Mouse (Mus musculus) midbrain, embryonic 12.5 days (tissue): ENCODE data around the gene Angptl8. TPM values are rescaled to one million over a fixed set of nuclear protein-coding genes. Genes with fewer than 3 reads are reported as not detected.

Source experiments
- ATAC-seq: fragments of 200-750 bp; cut with Nextera tagmentation; 2 replicates; pipeline ENCODE4 v1.8.0; 2017; ENCODE audit warnings: low read depth, moderate TSS enrichment, moderate library complexity; ENCODE audit not compliant: low FRiP score
- H3K27ac ChIP-seq: fragments of 300-500 bp; sonication (generic); replicated peaks from 2 replicates; pipeline ENCODE4 v1.5.1; 2016; ENCODE audit warnings: mild to moderate bottlenecking
- H3K27me3 ChIP-seq: fragments of 300-500 bp; sonication (generic); 2 replicates; pipeline ENCODE4 v1.6.1; 2016; ENCODE audit warnings: mild to moderate bottlenecking
- H3K36me3 ChIP-seq: fragments of 300-500 bp; sonication (generic); 2 replicates; pipeline ENCODE4 v1.6.1; 2016
- H3K4me1 ChIP-seq: fragments of 300-500 bp; sonication (generic); 2 replicates; pipeline ENCODE4 v1.6.1; 2016
- H3K4me2 ChIP-seq: fragments of 300-500 bp; sonication (generic); replicated peaks from 2 replicates; pipeline ENCODE4 v1.6.1; 2016; ENCODE audit warnings: mild to moderate bottlenecking, moderate library complexity
- H3K4me3 ChIP-seq: fragments of 300-500 bp; sonication (generic); 2 replicates; pipeline ENCODE4 v1.5.1; 2016; ENCODE audit warnings: mild to moderate bottlenecking
- H3K9ac ChIP-seq: fragments of 300-500 bp; sonication (generic); replicated peaks from 2 replicates; pipeline ENCODE4 v1.6.1; 2016; ENCODE audit warnings: mild to moderate bottlenecking, moderate library complexity
- H3K9me3 ChIP-seq: fragments of 300-500 bp; sonication (generic); 2 replicates; pipeline ENCODE4 v1.6.1; 2016; ENCODE audit warnings: mild to moderate bottlenecking
- WGBS: fragments of 180-500 bp; shearing (Covaris S2); methylation state at CpG from one replicate; pipeline ENCODE4 v1.1.7; 2016; 5-methylcytosine and 5-hydroxymethylcytosine counted together
- polyA plus RNA-seq: library from polyadenylated mRNA; unstranded; fragments of >200 nt; fragmentation: Nextera tagmentation; extraction: Ambion mirVana; gene quantifications from 2 replicates; pipeline ENCODE4 v1.2.1, GENCODE M21; 2016

Angptl8 gene
- polyA plus RNA-seq, 1 experiment from 2014 or later: 0.28 TPM

GRCm38 (mm10) chr9:21840115-21840787 is 4.9 kb downstream of the Angptl8 start:
- H3K4me1 ChIP-seq: no peaks in the 10 kb centered on the region
- H3K4me2 ChIP-seq: no peak overlapping the region
- no peaks in the 10 kb centered on the region for H3K9me3 ChIP-seq
- no peak overlapping the region for H3K4me3 ChIP-seq
- WGBS: 60% methylated on average over 8 of the region's 8 CpGs
- H3K9ac ChIP-seq: no peak overlapping the region
- no peaks in the 10 kb centered on the region for H3K27me3 ChIP-seq
- H3K27ac ChIP-seq: no peak overlapping the region
- ATAC-seq: peak; percentile 65; the same call in 1 of the 2 replicates
- peaks cover 17% of the 10 kb centered on the region; the same call in 1 of the 2 replicates for H3K36me3 ChIP-seq

GRCm38 (mm10) chr9:21841340-21841739 is 6.0 kb downstream of the Angptl8 start:
- H3K27me3 ChIP-seq: no peaks in the 10 kb centered on the region
- H3K9me3 ChIP-seq: no peaks in the 10 kb centered on the region
- no peak for ATAC-seq
- H3K9ac ChIP-seq: no peak overlapping the region
- H3K4me2 ChIP-seq: no peak overlapping the region
- H3K36me3 ChIP-seq: peaks cover 13% of the 10 kb centered on the region; the same call in 1 of the 2 replicates
- 94% methylated on average over 6 of the region's 6 CpGs for WGBS
- no peaks in the 10 kb centered on the region for H3K4me1 ChIP-seq
- H3K27ac ChIP-seq: no peak overlapping the region
- H3K4me3 ChIP-seq: no peak overlapping the region

DNA sequence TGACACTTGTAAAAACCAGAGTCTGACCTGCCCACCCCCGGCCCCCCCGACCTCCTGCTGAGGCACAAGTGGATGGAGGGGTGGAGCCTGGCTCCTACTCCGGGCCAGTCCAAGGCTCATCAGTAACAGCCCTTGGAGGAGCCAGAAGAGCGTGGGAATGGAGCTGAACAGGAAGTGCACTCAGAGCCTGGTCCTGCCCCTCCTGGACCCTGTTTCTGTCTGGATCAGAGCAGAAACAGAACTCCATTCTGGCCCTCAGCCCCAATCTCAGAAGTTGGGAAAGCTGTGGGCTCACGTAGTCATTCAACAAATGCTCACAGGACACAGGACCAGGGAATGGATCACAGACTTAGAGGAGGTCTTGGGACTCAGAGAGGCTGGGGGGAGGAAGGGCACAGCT is 7.1 kb downstream of the Angptl8 start:
- no peak overlapping the region for H3K9ac ChIP-seq
- no peak for ATAC-seq
- WGBS: 61% methylated on average over 5 of the region's 5 CpGs
- no peak overlapping the region for H3K4me2 ChIP-seq
- no peaks in the 10 kb centered on the region for H3K9me3 ChIP-seq
- no peak overlapping the region for H3K4me3 ChIP-seq
- H3K4me1 ChIP-seq: peaks cover 7% of the 10 kb centered on the region
- H3K27me3 ChIP-seq: no peaks in the 10 kb centered on the region
- H3K27ac ChIP-seq: no peak overlapping the region
- peaks cover 13% of the 10 kb centered on the region; the same call in 1 of the 2 replicates for H3K36me3 ChIP-seq

- 87% methylated on average over 6 of the region's 6 CpGs for WGBS
Measured at GRCm38 (mm10) chr9:21843086-21843485, 7.8 kb downstream of the Angptl8 start.

DNA sequence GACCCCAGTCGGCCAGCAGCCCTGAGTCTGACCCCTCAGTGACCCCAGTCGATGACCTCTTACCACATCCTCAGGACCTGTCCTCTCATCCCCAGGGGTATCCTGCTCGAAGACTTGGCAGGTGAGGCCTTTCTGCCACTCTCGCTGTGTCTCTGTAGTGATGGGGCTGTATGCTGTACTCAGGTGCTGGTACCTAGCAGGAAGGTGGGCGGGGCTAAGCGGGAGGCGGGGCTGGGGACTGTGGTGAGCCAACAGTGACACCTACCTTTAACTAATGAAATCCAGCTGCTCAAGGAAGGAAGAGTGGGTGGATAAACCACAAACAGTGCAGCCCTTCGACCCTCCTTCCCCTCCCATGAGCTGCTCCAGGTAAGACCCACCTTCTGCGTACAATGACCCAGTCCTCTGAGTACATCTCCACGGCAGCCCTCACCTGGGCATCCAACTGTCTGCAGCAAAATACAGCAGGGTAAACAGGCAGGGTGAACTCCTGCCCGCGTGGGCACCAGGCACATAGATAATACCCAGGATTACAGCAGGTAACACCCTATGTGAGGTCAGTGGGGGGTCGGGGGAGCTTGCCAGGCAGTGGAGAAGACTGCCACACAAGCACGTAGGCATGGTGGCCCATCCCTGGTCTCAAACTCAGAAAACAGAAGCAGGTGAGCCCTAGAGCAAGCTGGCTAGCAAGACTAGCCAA is 10.2 kb downstream of the Angptl8 start:
- H3K9me3 ChIP-seq: no peaks in the 10 kb centered on the region
- H3K27ac ChIP-seq: no peak overlapping the region
- peaks cover 6% of the 10 kb centered on the region; the same call in 1 of the 2 replicates for H3K36me3 ChIP-seq
- H3K4me3 ChIP-seq: no peak overlapping the region
- WGBS: 64% methylated on average over 14 of the region's 14 CpGs
- H3K4me2 ChIP-seq: no peak overlapping the region
- no peak overlapping the region for H3K9ac ChIP-seq
- ATAC-seq: no peak
- no peaks in the 10 kb centered on the region for H3K27me3 ChIP-seq
- H3K4me1 ChIP-seq: peaks cover 15% of the 10 kb centered on the region

More at GRCm38 (mm10) chr9:21843086-21843485, 7.8 kb downstream of the Angptl8 start:
- Histone ChIP-seq H3K36me3 (peaks cover 13% of the 10 kb centered on the region; the same call in 1 of the 2 replicates), H3K27ac (no peak overlapping the region), H3K4me3 (no peak overlapping the region), H3K4me1 (peaks cover 14% of the 10 kb centered on the region), H3K9ac (no peak overlapping the region), H3K27me3 (no peaks in the 10 kb centered on the region), H3K4me2 (no peak overlapping the region), H3K9me3 (no peaks in the 10 kb centered on the region)
- ATAC-seq: no peak

DNA sequence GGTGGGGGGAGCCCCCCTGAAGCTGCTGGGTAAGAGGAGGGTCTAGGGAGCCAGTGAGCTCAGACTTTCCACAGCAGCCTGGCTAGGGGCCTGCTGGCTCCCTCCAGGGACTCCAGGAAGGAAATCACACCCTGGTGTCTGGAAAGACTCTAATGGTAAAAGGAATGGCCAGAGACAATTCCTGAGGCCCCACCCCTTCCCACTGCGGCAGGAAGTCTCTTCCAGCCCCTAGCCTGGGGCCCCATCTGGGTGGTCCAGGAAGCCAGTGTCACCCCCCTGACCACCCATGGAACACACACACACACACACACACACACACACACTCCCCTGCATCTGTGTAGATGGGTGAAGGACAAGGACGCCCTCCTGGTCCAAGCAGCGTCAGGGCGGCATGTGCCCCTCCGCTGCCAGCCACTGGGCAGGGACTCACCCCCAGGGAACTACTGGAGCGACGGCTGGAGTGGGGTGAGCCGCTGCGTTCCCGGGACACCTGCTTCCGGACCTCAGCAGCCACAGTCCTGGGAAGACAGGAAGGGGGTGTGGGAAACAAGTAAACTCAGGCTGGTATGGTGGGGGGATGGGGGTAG is 11.5 kb downstream of the Angptl8 start:
- Histone ChIP-seq H3K4me3 (no peak overlapping the region), H3K27me3 (no peaks in the 10 kb centered on the region), H3K9ac (no peak overlapping the region; the same call in 1 of the 2 replicates), H3K4me1 (peaks cover 15% of the 10 kb centered on the region), H3K4me2 (peak overlapping the region; percentile 21; the same call in 1 of the 2 replicates), H3K27ac (no peak overlapping the region), H3K9me3 (no peaks in the 10 kb centered on the region), H3K36me3 (peaks cover 6% of the 10 kb centered on the region; the same call in 1 of the 2 replicates)
- no peak for ATAC-seq
- WGBS: 20% methylated on average over 11 of the region's 11 CpGs

DNA sequence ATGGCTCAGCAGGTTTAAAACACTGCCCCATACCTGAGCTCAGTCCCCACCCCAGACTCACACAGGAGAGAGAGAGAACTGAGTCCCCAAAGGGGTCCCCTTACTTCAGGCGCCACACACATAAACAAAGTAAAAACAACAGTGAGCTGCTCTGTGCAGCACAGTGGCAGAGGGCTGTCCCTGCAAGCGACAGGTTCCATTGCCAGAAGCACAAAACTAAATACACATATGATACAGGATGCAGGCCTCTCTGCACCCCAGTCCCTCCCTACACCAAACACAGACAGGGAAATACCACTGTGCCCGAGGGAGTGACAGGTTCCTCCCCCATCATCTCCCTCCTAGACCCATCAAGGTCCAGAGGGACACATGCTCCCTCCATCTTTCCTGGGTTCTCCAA is 12.1 kb downstream of the Angptl8 start:
- Histone ChIP-seq H3K27ac (peak overlapping the region; percentile 36; the same call in 1 of the 2 replicates), H3K9me3 (no peaks in the 10 kb centered on the region), H3K9ac (no peak overlapping the region), H3K4me2 (0 out of 2 replicates have a peak overlapping the region, but pooled peaks have one; percentile 21), H3K4me1 (peaks cover 20% of the 10 kb centered on the region), H3K36me3 (peaks cover 6% of the 10 kb centered on the region; the same call in 1 of the 2 replicates), H3K4me3 (no peak overlapping the region), H3K27me3 (no peaks in the 10 kb centered on the region)
- ATAC-seq: no peak
- 21% methylated on average over 3 of the region's 3 CpGs for WGBS

GRCm38 (mm10) chr9:21847926-21848325 is 12.6 kb downstream of the Angptl8 start:
- Histone ChIP-seq H3K4me2 (no peak overlapping the region), H3K9ac (no peak overlapping the region), H3K4me1 (peaks cover 25% of the 10 kb centered on the region), H3K27ac (0 out of 2 replicates have a peak overlapping the region, but pooled peaks have one; percentile 36), H3K9me3 (no peaks in the 10 kb centered on the region), H3K27me3 (no peaks in the 10 kb centered on the region), H3K4me3 (no peak overlapping the region), H3K36me3 (peaks cover 6% of the 10 kb centered on the region; the same call in 1 of the 2 replicates)
- no peak for ATAC-seq
- WGBS: 15% methylated on average over 10 of the region's 10 CpGs

DNA sequence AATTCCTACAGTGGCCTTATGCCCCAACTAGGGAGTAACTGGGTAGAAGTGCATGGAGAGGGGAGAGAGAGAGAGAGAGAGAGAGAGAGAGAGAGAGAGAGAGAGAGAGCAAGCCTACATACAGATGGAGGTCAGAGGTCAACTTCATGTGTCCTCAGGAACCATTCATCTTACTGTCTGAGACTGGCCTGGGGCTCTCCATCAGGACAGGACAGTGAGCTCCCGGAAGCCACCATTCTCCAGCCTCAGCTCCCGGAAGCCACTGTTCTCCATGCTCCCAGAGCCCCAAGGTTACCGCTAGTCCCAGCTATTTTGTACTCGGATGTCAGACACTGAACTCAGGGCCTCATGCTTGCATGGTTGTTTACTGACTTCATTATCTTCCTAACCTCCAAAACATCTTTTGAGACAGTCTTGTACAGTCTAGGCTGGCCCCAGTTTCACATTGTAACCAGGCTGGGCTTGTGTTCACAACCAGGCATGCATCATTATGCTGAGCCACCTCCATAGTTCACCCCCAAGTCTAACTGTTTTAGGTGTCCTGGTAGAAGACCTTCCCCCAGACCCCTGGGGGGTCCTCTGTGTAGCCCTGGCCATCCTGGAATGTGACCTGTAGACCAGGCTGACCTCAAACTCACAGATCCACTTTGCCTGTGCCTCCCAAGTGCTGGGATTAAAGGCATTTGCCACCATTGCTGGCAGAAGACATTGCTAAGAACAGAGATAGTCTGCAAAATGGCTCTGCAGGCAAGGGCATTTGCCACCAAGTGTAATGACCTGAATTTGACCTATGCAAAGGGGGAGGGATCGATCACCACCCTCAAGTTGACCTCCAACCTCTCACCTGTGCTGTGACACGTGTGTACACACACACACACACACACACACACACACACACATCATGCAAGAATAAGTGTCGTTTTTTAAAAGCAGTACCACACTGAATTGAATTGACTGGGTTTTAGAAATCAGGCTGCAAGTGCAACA is 14.7 kb downstream of the Angptl8 start:
- no peak overlapping the region for H3K27ac ChIP-seq
- H3K4me2 ChIP-seq: no peak overlapping the region
- H3K9me3 ChIP-seq: no peaks in the 10 kb centered on the region
- H3K4me1 ChIP-seq: peaks cover 25% of the 10 kb centered on the region
- no peaks in the 10 kb centered on the region for H3K36me3 ChIP-seq
- 78% methylated on average over 7 of the region's 7 CpGs for WGBS
- H3K4me3 ChIP-seq: no peak overlapping the region
- no peaks in the 10 kb centered on the region for H3K27me3 ChIP-seq
- no peak overlapping the region for H3K9ac ChIP-seq
- no peak for ATAC-seq

DNA sequence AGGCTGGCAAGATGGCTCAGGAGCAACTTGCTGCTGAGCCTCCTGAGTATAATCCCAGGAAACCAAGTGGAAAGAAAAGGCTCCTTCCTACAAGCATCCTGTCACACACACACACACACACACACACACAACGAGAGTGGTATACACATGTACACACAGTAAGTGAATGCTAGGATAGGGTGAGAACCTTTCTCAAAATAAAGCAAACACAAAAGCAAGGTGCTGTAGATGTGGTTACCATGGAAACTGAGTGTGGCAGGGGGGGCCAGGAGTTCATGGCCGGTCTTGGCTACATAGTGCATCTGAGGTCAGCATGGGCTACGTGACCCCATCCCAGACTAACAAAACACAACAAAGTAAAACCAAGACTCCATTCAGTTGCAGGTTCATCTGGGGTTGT is 15.8 kb downstream of the Angptl8 start:
- no peak overlapping the region for H3K4me2 ChIP-seq
- ATAC-seq: no peak
- H3K36me3 ChIP-seq: no peaks in the 10 kb centered on the region
- H3K27ac ChIP-seq: no peak overlapping the region
- no peak overlapping the region for H3K9ac ChIP-seq
- H3K4me3 ChIP-seq: no peak overlapping the region
- peaks cover 25% of the 10 kb centered on the region for H3K4me1 ChIP-seq
- no peaks in the 10 kb centered on the region for H3K9me3 ChIP-seq
- WGBS: 72% methylated on average over 3 of the region's 3 CpGs
- no peaks in the 10 kb centered on the region for H3K27me3 ChIP-seq
